ENCODE assay signal across 8 mouse cellular contexts in the genomic region with DNA sequence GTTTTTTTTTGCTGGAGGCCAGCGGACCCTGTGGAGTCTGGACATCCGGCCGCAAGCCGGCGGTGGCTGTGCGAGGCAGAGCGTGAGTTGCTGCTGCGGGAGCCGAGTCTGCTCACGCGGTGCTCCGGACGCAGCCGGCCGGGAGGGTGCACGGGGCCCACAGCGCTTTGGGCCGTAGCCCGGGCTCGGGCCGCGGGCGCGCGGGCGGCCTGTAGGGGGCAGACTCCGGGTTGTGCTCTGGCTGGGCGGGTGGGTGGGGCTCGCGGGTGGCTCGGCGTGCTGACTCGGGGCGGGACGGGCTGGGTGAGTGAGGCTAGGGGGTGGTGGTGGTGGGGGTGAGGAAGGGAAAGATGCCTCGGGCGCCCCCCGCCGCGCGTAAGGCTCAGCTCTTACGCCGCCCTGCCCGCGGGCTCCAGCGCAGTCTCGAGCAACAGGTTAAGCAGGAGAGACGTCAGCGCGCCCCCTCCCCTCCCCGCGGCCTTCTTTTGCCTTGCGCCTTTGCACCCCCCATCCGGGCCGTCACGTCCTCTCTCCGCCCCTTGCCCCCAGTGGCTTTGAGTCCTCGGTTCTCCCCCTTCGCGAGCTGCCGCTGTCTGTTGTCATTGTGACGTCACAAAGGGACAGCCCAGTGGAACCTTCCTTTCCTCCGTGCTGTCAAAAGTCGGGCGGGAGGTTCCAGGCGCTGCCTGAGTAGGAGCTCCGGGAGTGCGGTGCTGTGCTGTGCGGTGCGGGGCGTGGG. TPM values are rescaled to one million over a fixed set of nuclear protein-coding genes. Genes with fewer than 3 reads are reported as not detected.
A peak's percentile ranks its signal among the peaks of the same experiment; 100 is the strongest.
DNase-seq lines count a peak whose midpoint lies in the region; ATAC-seq and TF ChIP-seq lines count a peak whose summit lies in the region.

No protein-coding gene starts in this region.

- peak; percentile 89 for TF ChIP-seq EP300 in ES-Bruce4 (IDR thresholded peaks at IDR 0.05; ENCODE audit: insufficient read depth, low read depth, low read length)

- peak; percentile 27; the same call in 1 of the 2 replicates for ATAC-seq in cerebellum, adult (ENCODE audit: insufficient number of reproducible peaks, low FRiP score, low TSS enrichment)
- ATAC-seq in forebrain, embryonic 13.5 days = peak; percentile 14; the same call in 1 of the 2 replicates
- peak; percentile 38 for ATAC-seq in lung, embryonic 14.5 days (ENCODE audit: insufficient read depth)
- ATAC-seq in neutrophil, adult 5-6 weeks (ENCODE audit: extremely low read depth, insufficient number of reproducible peaks, low FRiP score, poor library complexity, severe bottlenecking) = peak; percentile 49

- no peak for TF ChIP-seq POLR2A in ES-Bruce4 (IDR thresholded peaks at IDR 0.05; ENCODE audit: insufficient read depth, low read length)

- peak; percentile 12 for TF ChIP-seq CTCF in ES-Bruce4 (IDR thresholded peaks at IDR 0.05; ENCODE audit: low read depth, low read length)
- peak; percentile 46; the same call in 1 of the 2 replicates for TF ChIP-seq CTCF in lung, embryonic 14.5 days (IDR thresholded peaks at IDR 0.05; ENCODE audit: low read depth)

- H3K36me3 ChIP-seq in ES-Bruce4 (ENCODE audit: control insufficient read depth, insufficient read depth, low read length, poor library complexity, severe bottlenecking) = peaks cover 9% of the 10 kb centered on the region
- no peaks in the 10 kb centered on the region for H3K36me3 ChIP-seq in forebrain, embryonic 13.5 days (ENCODE audit: poor library complexity, severe bottlenecking)
- H3K36me3 ChIP-seq in lung, embryonic 14.5 days (ENCODE audit: insufficient read depth) = no peaks in the 10 kb centered on the region

- intact Hi-C loops in heart, postnatal 10 days (cut with DNase I) = loop anchor here (2.0 to 5.0 kb wide), 4 partner anchors 53 to 686 kb away; no protein-coding TSS in a partner anchor

- peak overlapping the region; percentile 99 for H3K4me3 ChIP-seq in ES-Bruce4 (ENCODE audit: low read depth, low read length)
- H3K4me3 ChIP-seq in forebrain, embryonic 13.5 days = peak overlapping the region; percentile 74
- peak overlapping the region; percentile 71 for H3K4me3 ChIP-seq in lung, embryonic 14.5 days (ENCODE audit: low read depth, low read length)

- H3K27me3 ChIP-seq in ES-Bruce4 (ENCODE audit: control insufficient read depth, insufficient read depth, low read length, poor library complexity, severe bottlenecking) = no peaks in the 10 kb centered on the region
- no peaks in the 10 kb centered on the region for H3K27me3 ChIP-seq in forebrain, embryonic 13.5 days
- no peaks in the 10 kb centered on the region for H3K27me3 ChIP-seq in lung, embryonic 14.5 days (ENCODE audit: insufficient read depth, low read length)

- H3K4me2 ChIP-seq in forebrain, embryonic 13.5 days = peak overlapping the region; percentile 89
- peak overlapping the region; percentile 66 for H3K4me2 ChIP-seq in lung, embryonic 14.5 days

- H3K4me1 ChIP-seq in ES-Bruce4 (ENCODE audit: control insufficient read depth, insufficient read depth, low read length) = no peaks in the 10 kb centered on the region
- peaks cover 35% of the 10 kb centered on the region for H3K4me1 ChIP-seq in forebrain, embryonic 13.5 days
- H3K4me1 ChIP-seq in lung, embryonic 14.5 days (ENCODE audit: insufficient read depth) = no peaks in the 10 kb centered on the region; the same call in 1 of the 2 replicates

- H3K9me3 ChIP-seq in ES-Bruce4 (replicated peaks; ENCODE audit: control insufficient read depth, insufficient read depth, low read length, poor library complexity, severe bottlenecking) = no peaks in the 10 kb centered on the region
- H3K9me3 ChIP-seq in forebrain, embryonic 13.5 days (replicated peaks) = no peaks in the 10 kb centered on the region
- H3K9me3 ChIP-seq in lung, embryonic 14.5 days (ENCODE audit: low read depth, low read length) = no peaks in the 10 kb centered on the region

- H3K27ac ChIP-seq in ES-Bruce4 (ENCODE audit: insufficient read depth, low read length) = peak overlapping the region; percentile 73
- H3K27ac ChIP-seq in forebrain, embryonic 13.5 days = peak overlapping the region; percentile 48
- peak overlapping the region; percentile 86 for H3K27ac ChIP-seq in lung, embryonic 14.5 days (ENCODE audit: low read depth)

- under 1% methylated on average over 62 of the region's 71 CpGs for WGBS in forebrain, embryonic 13.5 days
- WGBS in lung, embryonic 14.5 days = under 1% methylated on average over 68 of the region's 71 CpGs

- H3K9ac ChIP-seq in ES-Bruce4 (ENCODE audit: low read depth, poor library complexity, severe bottlenecking) = peak overlapping the region; percentile 97
- H3K9ac ChIP-seq in forebrain, embryonic 13.5 days = peak overlapping the region; percentile 81
- H3K9ac ChIP-seq in lung, embryonic 14.5 days = peak overlapping the region; percentile 87

- DNase-seq in heart, postnatal 10 days = peak; percentile 92
- DNase-seq in layer of hippocampus, adult 18-20 months (ENCODE audit: low spot score in 2 of 2) = peak; percentile 45 to 71
- peak; percentile 89 for DNase-seq in lung, embryonic 14.5 days
- DNase-seq in thymus, adult 18-20 months = peak; percentile 89 to 93

RNA-seq across cellular contexts. Expression of a gene that starts 4.3 kb away (rescaled TPM):
- polyA plus RNA-seq in ES-Bruce4 (2011; ENCODE audit: insufficient read depth, insufficient read length, low read depth, missing spikeins) = 143 and 150 TPM in 2 replicates
- polyA plus RNA-seq in forebrain, embryonic 13.5 days (2015; fragmentation: Nextera tagmentation; extraction: Ambion mirVana) = 36.7 and 39.9 TPM in 2 replicates
- total RNA-seq in heart, postnatal 10 days (2021) = 10 to 100 TPM; 49.5 to 65.3 TPM
- 10 to 100 TPM; 26.1 to 29.3 TPM for total RNA-seq in layer of hippocampus, adult 18-20 months (2021)
- 17.6 and 18.4 TPM in 2 replicates for polyA plus RNA-seq in lung, embryonic 14.5 days (2014; fragmentation: Nextera tagmentation; extraction: Ambion mirVana)
- 48.0 and 50.3 TPM in 2 replicates for total RNA-seq in neutrophil, adult 5-6 weeks (2017)

Comparison
In these comparisons a context has a peak if more than half of its experiments do, and no peak if none do; other contexts are left out.
1. Peak in every context shown above with its lines: DNase-seq, ATAC-seq, H3K4me3 ChIP-seq and H3K27ac ChIP-seq.